Mouse (Mus musculus) midbrain, embryonic 14.5 days (tissue): Measurements from ENCODE around the gene Tmem132e. TPM values are rescaled to one million over a fixed set of nuclear protein-coding genes. Genes with fewer than 3 reads are reported as not detected.

Source experiments
- ATAC-seq: fragments of 200-750 bp; cut with Nextera tagmentation; 2 replicates; pipeline ENCODE4 v1.8.0; 2017; ENCODE audit warnings: moderate number of reproducible peaks, moderate library complexity; ENCODE audit not compliant: low FRiP score, low TSS enrichment
- DNase-seq: peaks from one replicate; pipeline ENCODE4 v3.0.0-alpha.2; 2015
- H3K27ac ChIP-seq: fragments of 300-500 bp; sonication (generic); replicated peaks from 2 replicates; pipeline ENCODE4 v1.5.1; 2014; ENCODE audit warnings: mild to moderate bottlenecking, low read depth, low read length, moderate library complexity
- H3K27me3 ChIP-seq: fragments of 300-500 bp; sonication (generic); 2 replicates; pipeline ENCODE4 v1.6.1; 2014; ENCODE audit warnings: low read length, control low read depth, mixed read lengths; ENCODE audit not compliant: control insufficient read depth, insufficient read depth
- H3K36me3 ChIP-seq: fragments of 300-500 bp; sonication (generic); 2 replicates; pipeline ENCODE4 v1.6.1; 2014; ENCODE audit warnings: low read length, control low read depth; ENCODE audit not compliant: control insufficient read depth, insufficient read depth
- H3K4me1 ChIP-seq: fragments of 300-500 bp; sonication (generic); 2 replicates; pipeline ENCODE4 v1.6.1; 2014; ENCODE audit warnings: mild to moderate bottlenecking, antibody characterized with exemption, low read length, control low read depth; ENCODE audit not compliant: control insufficient read depth, insufficient read depth
- H3K4me2 ChIP-seq: fragments of 300-500 bp; sonication (generic); 2 replicates; pipeline ENCODE4 v1.6.1; 2014; ENCODE audit warnings: mild to moderate bottlenecking, low read length, moderate library complexity
- H3K4me3 ChIP-seq: fragments of 300-500 bp; sonication (generic); replicated peaks from 2 replicates; pipeline ENCODE4 v1.5.1; 2014; ENCODE audit warnings: low read depth, low read length
- H3K9ac ChIP-seq: fragments of 300-500 bp; sonication (generic); replicated peaks from 2 replicates; pipeline ENCODE4 v1.6.1; 2014; ENCODE audit warnings: mild to moderate bottlenecking, low read length, moderate library complexity
- H3K9me3 ChIP-seq: fragments of 300-500 bp; sonication (generic); 2 replicates; pipeline ENCODE4 v1.6.1; 2016; ENCODE audit warnings: low read length, control low read depth, mixed read lengths; ENCODE audit not compliant: control insufficient read depth
- WGBS: fragments of 180-500 bp; shearing (Covaris S2); extraction: QIAGEN DNeasy Blood & Tissue Kit; methylation state at CpG from one replicate; pipeline ENCODE4 v1.1.7; 2014; 5-methylcytosine and 5-hydroxymethylcytosine counted together
- polyA plus RNA-seq: library from polyadenylated mRNA; unstranded; fragments of >200 nt; fragmentation: Nextera tagmentation; extraction: Ambion mirVana; gene quantifications from 2 replicates; pipeline ENCODE4 v1.2.1, GENCODE M21; 2014

Tmem132e gene
- 3.0 and 3.6 TPM in 2 replicates for polyA plus RNA-seq

- Histone ChIP-seq H3K9me3 (no peaks in the 10 kb centered on the region), H3K36me3 (no peaks in the 10 kb centered on the region), H3K4me1 (peaks cover 14% of the 10 kb centered on the region; the same call in 1 of the 2 replicates), H3K27me3 (peaks cover 34% of the 10 kb centered on the region), H3K4me3 (peak within 1 kb of the TSS; percentile 69), H3K27ac (peak within 1 kb of the TSS; percentile 37; the same call in 1 of the 2 replicates), H3K4me2 (peak within 1 kb of the TSS; percentile 98), H3K9ac (peak within 1 kb of the TSS; percentile 68)
- 0 out of 2 replicates have a peak, but pooled peaks have one; percentile 24 for ATAC-seq
- WGBS: under 1% methylated on average over 88 of the region's 88 CpGs
- peak; percentile 71 for DNase-seq
These were observed at the start of gene Tmem132e for GRCm38 (mm10) chr11:82388371-82389313. Gene Tmem132e (plus strand): TSS chr11:82388900.

GRCm38 (mm10) chr11:82339921-82340401 lies 48.7 kb upstream of the Tmem132e start:
- DNase-seq: no peak
- ATAC-seq: no peak

GRCm38 (mm10) chr11:82340416-82340815 lies 48.3 kb upstream of the Tmem132e start:
- H3K36me3 ChIP-seq: no peaks in the 10 kb centered on the region
- H3K9me3 ChIP-seq: no peaks in the 10 kb centered on the region
- H3K4me3 ChIP-seq: no peak overlapping the region
- no peak overlapping the region for H3K9ac ChIP-seq
- WGBS: 54% methylated on average over 6 of the region's 6 CpGs
- no peak overlapping the region for H3K4me2 ChIP-seq
- no peaks in the 10 kb centered on the region for H3K4me1 ChIP-seq
- H3K27me3 ChIP-seq: no peaks in the 10 kb centered on the region
- H3K27ac ChIP-seq: no peak overlapping the region
- DNase-seq (no peak), ATAC-seq (no peak)

More at GRCm38 (mm10) chr11:82339921-82340401, 48.7 kb upstream of the Tmem132e start:
- H3K36me3 ChIP-seq: no peaks in the 10 kb centered on the region
- H3K4me3 ChIP-seq: no peak overlapping the region
- H3K27ac ChIP-seq: no peak overlapping the region
- H3K9me3 ChIP-seq: no peaks in the 10 kb centered on the region
- H3K27me3 ChIP-seq: no peaks in the 10 kb centered on the region
- WGBS: 57% methylated on average over 7 of the region's 7 CpGs
- no peaks in the 10 kb centered on the region for H3K4me1 ChIP-seq
- H3K4me2 ChIP-seq: no peak overlapping the region
- H3K9ac ChIP-seq: no peak overlapping the region

- H3K4me1 ChIP-seq: peaks cover 4% of the 10 kb centered on the region; the same call in 1 of the 2 replicates
- H3K9me3 ChIP-seq: no peaks in the 10 kb centered on the region
- H3K4me2 ChIP-seq: no peak overlapping the region
- H3K36me3 ChIP-seq: no peaks in the 10 kb centered on the region
- no peak overlapping the region for H3K27ac ChIP-seq
- WGBS: 61% methylated on average over 2 of the region's 2 CpGs
- DNase-seq: no peak
- no peaks in the 10 kb centered on the region for H3K27me3 ChIP-seq
- ATAC-seq: no peak
- no peak overlapping the region for H3K9ac ChIP-seq
- H3K4me3 ChIP-seq: no peak overlapping the region
These were observed 47.8 kb upstream of the Tmem132e start for GRCm38 (mm10) chr11:82340900-82341299.

- H3K4me1 ChIP-seq: no peaks in the 10 kb centered on the region
- H3K4me2 ChIP-seq: no peak overlapping the region
- DNase-seq (no peak), ATAC-seq (no peak)
- H3K27me3 ChIP-seq: no peaks in the 10 kb centered on the region
- H3K4me3 ChIP-seq: no peak overlapping the region
- H3K27ac ChIP-seq: no peak overlapping the region
- H3K36me3 ChIP-seq: no peaks in the 10 kb centered on the region
- H3K9ac ChIP-seq: no peak overlapping the region
- H3K9me3 ChIP-seq: no peaks in the 10 kb centered on the region
- 91% methylated on average over 10 of the region's 10 CpGs for WGBS
These were observed 37.7 kb upstream of the Tmem132e start for GRCm38 (mm10) chr11:82351039-82351438.

- H3K27ac ChIP-seq: no peak overlapping the region
- no peaks in the 10 kb centered on the region for H3K9me3 ChIP-seq
- no peak overlapping the region for H3K4me2 ChIP-seq
- no peaks in the 10 kb centered on the region for H3K36me3 ChIP-seq
- H3K9ac ChIP-seq: no peak overlapping the region
- DNase-seq (peak; percentile 26), ATAC-seq (no peak)
- H3K27me3 ChIP-seq: no peaks in the 10 kb centered on the region
- no peak overlapping the region for H3K4me3 ChIP-seq
- no peaks in the 10 kb centered on the region for H3K4me1 ChIP-seq
- WGBS: 73% methylated on average over 11 of the region's 11 CpGs
These were observed 18.5 kb upstream of the Tmem132e start for GRCm38 (mm10) chr11:82370151-82370550.

- Histone ChIP-seq H3K9me3 (no peaks in the 10 kb centered on the region), H3K9ac (no peak overlapping the region), H3K4me1 (no peaks in the 10 kb centered on the region), H3K36me3 (no peaks in the 10 kb centered on the region), H3K4me3 (no peak overlapping the region), H3K27me3 (no peaks in the 10 kb centered on the region), H3K27ac (no peak overlapping the region), H3K4me2 (no peak overlapping the region)
- 73% methylated on average over 4 of the region's 4 CpGs for WGBS
- DNase-seq: peak; percentile 43
- ATAC-seq: no peak
These were observed 17.1 kb upstream of the Tmem132e start for GRCm38 (mm10) chr11:82371577-82371976.

GRCm38 (mm10) chr11:82380606-82381202 lies 8.0 kb upstream of the Tmem132e start:
- Histone ChIP-seq H3K27ac (no peak overlapping the region), H3K9me3 (no peaks in the 10 kb centered on the region), H3K36me3 (no peaks in the 10 kb centered on the region), H3K4me1 (0 out of 2 replicates have a peak, but pooled peaks cover 8% of the 10 kb centered on the region), H3K27me3 (peaks cover 7% of the 10 kb centered on the region; the same call in 1 of the 2 replicates), H3K4me3 (no peak overlapping the region), H3K4me2 (no peak overlapping the region), H3K9ac (no peak overlapping the region)
- peak; percentile 76; the same call in 1 of the 2 replicates for ATAC-seq
- 34% methylated on average over 3 of the region's 3 CpGs for WGBS
- peak; percentile 91 for DNase-seq
